Mouse (Mus musculus) adrenal gland, adult (tissue): ENCODE data around the gene Fermt3.
A peak's percentile ranks its signal among the peaks of the same experiment; 100 is the strongest.

Experiments used
- DNase-seq, 2 experiments: peaks; one replicate each; pipeline ENCODE4 v3.0.0; 2022 to 2023; ENCODE audit warnings: low spot score in 1 of 2; ENCODE audit not compliant: inconsistent age in 2 of 2

Gene Fermt3

GRCm38 (mm10) chr19:6974211-6975205 lies 44.8 kb downstream of the Fermt3 start, which contains the start of gene Ppp1r14b:
Gene Ppp1r14b (plus strand): TSS chr19:6974968.
- DNase-seq, result peak; percentile 86 to 95

GRCm38 (mm10) chr19:6973581-6974190 lies 45.6 kb downstream of the Fermt3 start:
- DNase-seq, result no peak

- peak in 1 of 2 experiments; percentile 59 for DNase-seq
Observed at GRCm38 (mm10) chr19:6972247-6972917, 46.9 kb downstream of the Fermt3 start.

GRCm38 (mm10) chr19:6971644-6972043 lies 47.6 kb downstream of the Fermt3 start:
- no peak for DNase-seq

GRCm38 (mm10) chr19:6970460-6971085 lies 48.7 kb downstream of the Fermt3 start:
- peak; percentile 77 to 84 for DNase-seq

DNA sequence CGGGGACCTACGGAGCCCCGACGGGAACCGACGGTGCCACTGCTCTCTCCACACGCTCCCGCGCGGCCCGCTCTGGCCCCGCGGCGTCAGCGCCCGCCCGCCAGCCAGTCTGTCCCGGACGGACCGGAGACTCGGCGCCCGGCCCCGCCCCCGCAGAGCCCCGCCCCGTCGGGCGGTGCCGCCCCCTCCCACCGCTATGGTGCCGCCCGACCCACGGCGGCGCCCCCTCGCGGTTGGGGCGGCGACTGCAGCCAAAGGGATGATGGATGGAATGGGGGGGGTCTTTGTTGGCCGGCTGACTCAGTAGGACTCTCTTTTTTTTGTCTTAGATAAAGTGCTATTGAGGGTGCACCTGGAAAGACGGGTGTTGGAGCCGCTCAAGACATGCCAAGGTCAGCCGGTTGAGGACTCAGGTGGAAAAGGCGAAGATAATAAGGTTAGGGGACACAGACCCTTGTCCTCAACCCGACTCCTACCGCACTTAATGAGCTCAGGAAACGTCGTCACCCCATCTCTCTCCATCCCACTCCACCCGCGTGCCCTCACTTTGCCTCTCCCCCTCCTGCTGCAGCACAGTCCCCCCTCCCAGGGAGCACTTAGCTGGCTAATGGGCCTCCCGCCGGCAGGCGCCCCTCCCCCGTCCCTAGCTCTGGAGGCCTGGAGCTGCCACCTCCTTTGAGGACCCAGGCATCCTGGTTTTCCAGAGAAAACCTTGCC lies 49.4 kb downstream of the Fermt3 start:
- DNase-seq, result peak; percentile 85 to 93

DNA sequence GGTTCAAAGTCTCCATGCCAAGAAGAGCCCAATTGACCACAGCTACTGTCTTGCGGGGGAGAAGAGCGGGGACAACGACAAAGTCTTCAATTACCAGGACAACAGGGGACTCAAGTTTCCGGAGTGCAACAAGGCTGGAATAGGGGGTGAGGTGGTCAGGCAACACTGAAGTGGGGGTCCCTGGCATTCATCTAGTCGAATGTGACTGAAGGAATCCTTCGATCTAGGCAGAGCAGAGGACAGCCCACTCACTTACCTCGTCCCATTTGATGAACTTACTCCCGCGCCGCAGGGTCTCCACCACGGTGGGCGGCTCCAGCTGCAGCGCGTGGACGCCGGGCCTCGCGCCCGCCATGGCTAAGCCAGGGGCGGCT lies 50.0 kb downstream of the Fermt3 start:
- DNase-seq, result no peak

GRCm38 (mm10) chr19:6968491-6969271 lies 50.6 kb downstream of the Fermt3 start:
- peak in 1 of 2 experiments; percentile 69 for DNase-seq

- peak in 1 of 2 experiments; percentile 49 for DNase-seq
Observed at GRCm38 (mm10) chr19:6956461-6956860, 62.8 kb downstream of the Fermt3 start.

- DNase-seq, result no peak
Observed at GRCm38 (mm10) chr19:6955424-6955823, 63.8 kb downstream of the Fermt3 start.

DNA sequence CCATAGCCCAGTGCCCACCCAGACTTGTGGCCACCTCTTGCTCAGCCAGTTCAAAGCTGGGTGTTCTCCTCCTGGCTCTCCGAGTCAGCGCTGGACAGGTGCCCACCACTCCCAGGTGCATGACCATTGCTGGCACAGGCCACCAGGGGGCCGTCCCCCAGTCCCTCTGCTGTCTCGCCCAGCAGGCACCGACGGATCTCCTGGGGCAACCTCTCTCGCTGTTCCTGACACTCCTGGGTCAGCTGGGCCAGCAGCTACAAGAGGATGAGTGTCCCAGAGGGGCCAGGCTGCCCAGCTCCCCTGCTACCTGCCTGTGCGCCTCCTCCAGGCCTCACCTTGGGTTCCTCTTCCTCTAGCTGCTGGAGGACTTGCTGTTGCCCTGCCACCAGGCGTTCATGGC lies 65.2 kb downstream of the Fermt3 start:
- DNase-seq, result peak; percentile 72 to 80

DNA sequence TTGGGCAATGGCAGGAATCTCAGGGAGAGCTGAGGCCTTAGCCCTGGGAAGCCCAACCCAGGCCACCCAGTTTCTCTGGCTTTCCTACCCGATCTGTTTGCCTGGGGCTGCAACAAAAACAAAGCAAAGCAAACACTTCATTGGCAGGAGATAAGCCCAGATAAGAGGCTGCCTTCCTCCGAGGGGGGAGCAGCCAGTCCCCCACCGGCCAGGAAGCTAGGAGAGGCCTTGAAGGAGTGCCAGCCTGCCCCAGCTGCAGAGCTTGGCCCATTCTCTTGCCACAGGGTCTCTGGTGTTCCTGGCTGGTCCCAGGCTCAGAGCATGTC lies 66.6 kb downstream of the Fermt3 start:
- peak; percentile 90 to 93 for DNase-seq

DNA sequence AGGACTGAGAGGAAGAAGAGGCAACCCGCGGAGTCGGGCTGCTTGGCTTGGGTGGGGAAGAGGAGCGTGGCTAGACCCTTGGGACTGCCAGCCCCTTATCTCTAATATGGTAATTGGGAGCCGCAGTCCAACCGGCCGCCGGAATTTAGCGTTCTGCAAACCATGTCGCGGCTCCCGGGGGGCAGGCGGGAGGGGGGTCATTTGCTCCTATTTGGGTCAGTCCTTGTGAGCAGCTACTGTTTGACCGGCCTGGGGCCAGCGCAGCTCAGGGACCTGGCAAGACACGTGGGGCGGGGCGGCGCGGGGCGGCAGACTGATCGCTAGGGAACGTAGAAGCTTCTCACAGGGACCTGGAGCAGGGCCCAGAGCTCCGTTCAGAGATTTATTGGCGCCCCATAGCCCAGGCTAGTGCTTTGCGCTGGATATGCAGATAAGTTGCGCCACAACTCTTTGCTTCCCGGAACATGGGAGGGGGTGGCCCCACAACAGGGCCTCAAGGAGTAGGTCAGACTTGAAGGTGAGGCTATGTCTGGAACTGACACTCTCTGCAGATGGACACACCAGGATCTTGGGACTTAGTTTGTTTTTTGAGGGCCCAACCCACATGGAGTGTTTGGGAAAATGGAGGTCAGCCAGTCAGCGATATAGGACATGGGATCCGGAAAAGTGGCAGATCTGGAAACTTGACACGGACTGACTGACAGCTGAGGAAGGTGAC lies 67.1 kb downstream of the Fermt3 start:
- DNase-seq, result peak; percentile 92 to 96

DNA sequence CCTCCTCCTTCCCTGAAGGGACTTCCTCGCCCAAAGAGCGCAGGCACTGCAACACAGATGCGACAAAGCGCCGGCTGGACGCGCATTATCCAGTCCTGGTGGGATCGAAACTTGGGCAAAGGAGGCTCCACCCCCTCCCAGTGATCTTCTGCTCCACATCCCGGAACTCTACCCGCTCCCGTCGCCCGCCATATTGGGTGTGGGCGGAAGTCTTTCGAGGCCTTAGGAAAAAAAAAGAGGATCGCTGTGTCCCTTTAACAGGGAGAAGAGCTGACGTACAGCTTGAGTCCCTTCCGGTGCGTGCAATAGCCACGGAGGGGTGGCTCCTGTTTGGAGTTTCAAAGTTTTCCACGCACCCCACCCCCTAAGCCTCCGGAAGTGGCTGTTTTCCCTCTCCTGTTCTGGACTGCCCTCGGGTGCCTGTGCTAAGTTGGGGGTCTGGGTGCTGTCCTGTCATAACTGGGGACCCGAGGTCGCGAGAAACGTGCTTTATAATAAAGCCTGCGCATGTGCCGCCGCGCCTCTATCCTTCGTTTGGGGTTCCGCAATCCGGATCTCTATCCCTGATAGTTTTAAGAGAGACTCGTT lies 67.8 kb downstream of the Fermt3 start:
- DNase-seq, result peak; percentile 97 to 99

GRCm38 (mm10) chr19:6950613-6951153 lies 68.6 kb downstream of the Fermt3 start:
- DNase-seq, result peak; percentile 76 to 94

DNA sequence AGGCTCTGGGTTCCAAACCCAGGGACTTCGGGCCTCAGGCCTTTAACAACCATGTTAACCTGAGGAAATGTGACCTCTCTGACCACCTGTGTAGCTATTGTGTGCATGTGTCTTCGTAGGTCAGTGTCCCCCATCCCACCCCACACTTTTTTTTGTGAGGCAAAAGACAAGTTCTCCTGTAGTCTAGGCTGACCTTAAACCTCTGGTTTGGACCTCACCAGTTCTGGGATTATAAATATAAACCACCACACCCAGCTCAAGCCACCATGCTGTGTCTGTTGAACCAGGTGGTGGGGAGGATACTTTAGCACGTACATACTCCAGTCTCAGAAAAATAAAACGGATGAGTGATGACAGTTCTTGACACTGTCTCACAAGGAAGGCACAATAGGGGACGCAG lies 69.3 kb downstream of the Fermt3 start:
- DNase-seq, result peak in 1 of 2 experiments; percentile 46

DNA sequence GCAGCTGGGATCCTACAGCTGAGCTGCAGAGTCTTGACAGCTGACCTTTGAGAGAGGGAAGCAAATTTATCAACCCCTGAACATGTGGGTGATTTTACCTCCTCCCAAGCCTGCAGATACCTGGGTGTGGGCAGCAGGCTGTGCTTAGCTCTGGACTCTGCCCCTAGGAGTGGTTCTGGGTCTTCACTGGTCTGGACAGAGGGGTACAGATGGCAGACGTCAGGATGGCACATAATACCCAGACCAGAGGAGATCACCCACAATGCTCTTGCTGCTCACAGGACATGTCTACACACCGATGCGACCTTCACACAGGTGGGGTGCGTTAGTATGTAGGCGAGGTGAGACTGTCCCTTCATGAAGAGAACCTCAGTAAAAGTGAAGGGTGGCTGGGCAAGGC lies 69.7 kb downstream of the Fermt3 start:
- DNase-seq, result no peak
